Mouse (Mus musculus) MEL (cell line): Measurements from ENCODE around the gene Olfr641. TPM values are rescaled to one million over a fixed set of nuclear protein-coding genes. Genes with fewer than 3 reads are reported as not detected.

Experiments used
- DNase-seq: peaks from one replicate; pipeline ENCODE4 v3.0.0; 2011; ENCODE audit warnings: low read depth, low spot score
- H3K27ac ChIP-seq: 2 replicates; pipeline ENCODE4 v1.5.1; 2012; ENCODE audit warnings: low read depth, mild to moderate bottlenecking, control low read depth, low read length, moderate library complexity; ENCODE audit not compliant: control insufficient read depth
- H3K27me3 ChIP-seq, 2 experiments: fragments of 150-350 bp in 1 of 2; sonication (generic) in 1 of 2; 2 replicates each; pipeline ENCODE4 v1.6.1; 2012; ENCODE audit warnings: low read length in 2 of 2, mild to moderate bottlenecking in 2 of 2, improper control_type of control experiment in 1 of 2, moderate library complexity in 1 of 2; ENCODE audit not compliant: insufficient read depth in 2 of 2, control insufficient read depth in 1 of 2
- H3K36me3 ChIP-seq, 2 experiments: 2 replicates each; pipeline ENCODE4 v1.6.1; 2012 to 2014; ENCODE audit warnings: low read length in 2 of 2, improper control_type of control experiment in 1 of 2, inconsistent platforms in 1 of 2, mild to moderate bottlenecking in 1 of 2; ENCODE audit not compliant: insufficient read depth in 2 of 2, control insufficient read depth in 1 of 2
- H3K4me1 ChIP-seq, 2 experiments: fragments of 150-350 bp in 1 of 2; sonication (generic) in 1 of 2; 2 replicates each; pipeline ENCODE4 v1.6.1; 2012; ENCODE audit warnings: low read length in 2 of 2, improper control_type of control experiment in 1 of 2, mild to moderate bottlenecking in 1 of 2; ENCODE audit not compliant: insufficient read depth in 2 of 2, control insufficient read depth in 1 of 2
- H3K4me3 ChIP-seq, 2 experiments: fragments of 150-350 bp in 1 of 2; sonication (generic) in 1 of 2; 2 replicates each; pipeline ENCODE4 v1.5.1; 2012; ENCODE audit warnings: low read depth in 2 of 2, low read length in 2 of 2, mild to moderate bottlenecking in 2 of 2, moderate library complexity in 2 of 2, control low read depth in 1 of 2, improper control_type of control experiment in 1 of 2; ENCODE audit not compliant: control insufficient read depth in 1 of 2, insufficient read depth in 1 of 2
- H3K79me2 ChIP-seq: 2 replicates; pipeline ENCODE4 v1.6.1; 2012; ENCODE audit warnings: mild to moderate bottlenecking, low read length, moderate library complexity; ENCODE audit not compliant: control insufficient read depth, poor library complexity, insufficient read depth
- H3K9ac ChIP-seq: 2 replicates; pipeline ENCODE4 v1.6.1; 2012; ENCODE audit warnings: low read depth, mild to moderate bottlenecking, control low read depth, low read length, moderate library complexity; ENCODE audit not compliant: control insufficient read depth, poor library complexity, severe bottlenecking
- H3K9me3 ChIP-seq: fragments of 150-350 bp; sonication (generic); replicated peaks from 2 replicates; pipeline ENCODE4 v1.6.1; 2012; ENCODE audit warnings: mild to moderate bottlenecking, low read length, improper control_type of control experiment, moderate library complexity; ENCODE audit not compliant: insufficient read depth
- BHLHE40 ChIP-seq: IDR thresholded peaks from 2 replicates; pipeline ENCODE4 v1.6.1; 2012; ENCODE audit warnings: low read depth, mild to moderate bottlenecking, inconsistent platforms, low read length, improper control_type of control experiment, borderline replicate concordance
- CHD2 ChIP-seq: IDR thresholded peaks from 2 replicates; pipeline ENCODE4 v1.6.1; 2011; ENCODE audit warnings: low read length, improper control_type of control experiment
- EP300 ChIP-seq, 2 experiments: IDR thresholded peaks; 2 replicates each; pipeline ENCODE4 v1.6.1; 2011; ENCODE audit warnings: improper control_type of control experiment in 2 of 2, low read length in 2 of 2, low read depth in 1 of 2, mild to moderate bottlenecking in 1 of 2
- GABPA ChIP-seq: IDR thresholded peaks from 2 replicates; pipeline ENCODE4 v1.6.1; 2012; ENCODE audit warnings: low read depth, mild to moderate bottlenecking, inconsistent platforms, low read length, improper control_type of control experiment, moderate library complexity
- JUND ChIP-seq: IDR thresholded peaks from 2 replicates; pipeline ENCODE4 v1.6.1; 2011; ENCODE audit warnings: low read depth, mild to moderate bottlenecking, improper control_type of control experiment, low read length
- MAFK ChIP-seq: IDR thresholded peaks from 2 replicates; pipeline ENCODE4 v1.6.1; 2011; ENCODE audit warnings: low read depth, mild to moderate bottlenecking, low read length, improper control_type of control experiment, borderline replicate concordance
- MAX ChIP-seq: IDR thresholded peaks from 2 replicates; pipeline ENCODE4 v1.6.1; 2011; ENCODE audit warnings: low read length, improper control_type of control experiment
- MAZ ChIP-seq: IDR thresholded peaks from 2 replicates; pipeline ENCODE4 v1.6.1; 2012; ENCODE audit warnings: low read depth, mild to moderate bottlenecking, inconsistent platforms, low read length, improper control_type of control experiment
- MEF2A ChIP-seq: IDR thresholded peaks from 2 replicates; pipeline ENCODE4 v1.6.1; 2014; ENCODE audit warnings: low read depth, mild to moderate bottlenecking, inconsistent platforms, low read length, improper control_type of control experiment; ENCODE audit not compliant: poor library complexity, insufficient replicate concordance, severe bottlenecking; ENCODE audit errors: extremely low read depth
- MXI1 ChIP-seq: IDR thresholded peaks from 2 replicates; pipeline ENCODE4 v1.6.1; 2011; ENCODE audit warnings: mild to moderate bottlenecking, low read depth, low read length, improper control_type of control experiment
- NRF1 ChIP-seq: IDR thresholded peaks from 2 replicates; pipeline ENCODE4 v1.6.1; 2014; ENCODE audit warnings: low read depth, mild to moderate bottlenecking, inconsistent platforms, low read length, improper control_type of control experiment, moderate library complexity; ENCODE audit not compliant: poor library complexity, insufficient read depth, severe bottlenecking
- POLR2AphosphoS5 ChIP-seq: IDR thresholded peaks from 2 replicates; pipeline ENCODE4 v1.6.1; 2012; ENCODE audit warnings: low read depth, borderline replicate concordance, mild to moderate bottlenecking, inconsistent platforms, low read length, moderate library complexity, mixed read lengths
- RCOR1 ChIP-seq: IDR thresholded peaks from 2 replicates; pipeline ENCODE4 v1.6.1; 2012; ENCODE audit warnings: low read depth, mild to moderate bottlenecking, inconsistent platforms, low read length, improper control_type of control experiment
- SMC3 ChIP-seq: IDR thresholded peaks from 2 replicates; pipeline ENCODE4 v1.6.1; 2011; ENCODE audit warnings: low read depth, low read length, improper control_type of control experiment
- TAL1 ChIP-seq: IDR thresholded peaks from 2 replicates; pipeline ENCODE4 v1.6.1; 2012; ENCODE audit warnings: mild to moderate bottlenecking, inconsistent platforms, low read length, moderate library complexity, mixed read lengths
- USF1 ChIP-seq: IDR thresholded peaks from 2 replicates; pipeline ENCODE4 v1.6.1; 2014; ENCODE audit warnings: low read depth, mild to moderate bottlenecking, inconsistent platforms, low read length, improper control_type of control experiment, moderate library complexity
- USF2 ChIP-seq, 2 experiments: IDR thresholded peaks; 2 replicates each; pipeline ENCODE4 v1.6.1; 2011 to 2012; ENCODE audit warnings: improper control_type of control experiment in 2 of 2, low read length in 2 of 2, borderline replicate concordance in 1 of 2, inconsistent platforms in 1 of 2, low read depth in 1 of 2, mild to moderate bottlenecking in 1 of 2; ENCODE audit not compliant: insufficient read depth in 1 of 2
- ZC3H11A ChIP-seq: IDR thresholded peaks from 2 replicates; pipeline ENCODE4 v1.6.1; 2012; ENCODE audit warnings: low read depth, mild to moderate bottlenecking, inconsistent platforms, low read length, improper control_type of control experiment
- polyA plus RNA-seq, 2 experiments: library from polyadenylated mRNA; stranded (reverse) in 1 of 2; unstranded in 1 of 2; fragments of >175 nt in 1 of 2; fragments of >200 nt in 1 of 2; gene quantifications; 2 replicates each; pipeline versions ENCODE4 v1.2.1 to v1.2.4; 2012; ENCODE audit warnings: low replicate concordance in 2 of 2, low read depth in 1 of 2; ENCODE audit not compliant: insufficient read length in 2 of 2, insufficient read depth in 1 of 2, missing spikeins in 1 of 2
- total RNA-seq: library from RNA; depleted of rRNA; stranded (reverse); fragments of 300-350 nt; gene quantifications from 2 replicates; pipeline ENCODE4 v1.2.3, GENCODE M21; 2012

The Olfr641 gene
- total and polyA plus RNA-seq, 3 experiments: not detected

- TF ChIP-seq MEF2A (no peak), POLR2AphosphoS5 (no peak), GABPA (no peak), CHD2 (no peak), JUND (no peak)
- no peak overlapping the region for H3K4me3 ChIP-seq
- no peaks in the 10 kb centered on the region for H3K79me2 ChIP-seq
- H3K27me3 ChIP-seq: no peaks in the 10 kb centered on the region
- H3K4me1 ChIP-seq: no peaks in the 10 kb centered on the region
- H3K36me3 ChIP-seq: no peaks in the 10 kb centered on the region
- H3K9ac ChIP-seq: no peak overlapping the region
- DNase-seq: no peak
- H3K27ac ChIP-seq: no peak overlapping the region
- H3K9me3 ChIP-seq: no peaks in the 10 kb centered on the region
These were observed 13.6 kb upstream of the Olfr641 start for GRCm38 (mm10) chr7:104021651-104022050.

DNA sequence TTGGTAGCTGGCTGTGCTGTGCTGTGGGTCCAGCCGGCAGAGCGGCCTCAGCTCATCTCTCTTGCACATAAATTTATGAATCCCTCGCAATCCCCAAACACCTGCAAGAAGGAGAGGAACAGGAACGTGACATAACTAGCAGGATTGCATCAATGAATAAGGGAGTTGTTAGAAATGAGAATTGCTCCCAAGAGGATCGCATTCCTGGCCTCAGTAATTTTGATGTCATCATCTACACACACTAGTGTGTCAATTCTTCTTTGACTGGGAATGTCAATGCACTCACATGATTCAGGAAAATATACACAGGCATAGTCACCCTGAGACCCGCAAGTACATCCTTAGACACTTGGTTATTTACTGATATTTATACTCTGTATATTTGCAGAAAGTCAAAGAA is 9.8 kb upstream of the Olfr641 start, which contains the start of gene Olfr640:
TSS of gene Olfr640 (minus strand) at position 101 of the 400 bp plus-strand sequence.
- no peak within 1 kb of the TSS for H3K9ac ChIP-seq
- H3K36me3 ChIP-seq: no peaks in the 10 kb centered on the region
- no peaks in the 10 kb centered on the region for H3K9me3 ChIP-seq
- H3K79me2 ChIP-seq: no peaks in the 10 kb centered on the region
- no peaks in the 10 kb centered on the region for H3K27me3 ChIP-seq
- no peak for DNase-seq
- H3K4me3 ChIP-seq: no peak within 1 kb of the TSS
- H3K27ac ChIP-seq: no peak within 1 kb of the TSS
- TF ChIP-seq USF2 (IDR thresholded peaks at IDR 0.05; ENCODE audit: borderline replicate concordance in 1 of 2, insufficient read depth in 1 of 2, low read depth in 1 of 2, low read length in 2 of 2): no peak
- TF ChIP-seq MAFK: no peak
- no peak for TF ChIP-seq NRF1
- no peak for TF ChIP-seq TAL1
- TF ChIP-seq POLR2AphosphoS5: no peak
- no peak for TF ChIP-seq MAZ
- no peak for TF ChIP-seq MAX
- TF ChIP-seq ZC3H11A: no peak
- H3K4me1 ChIP-seq: no peaks in the 10 kb centered on the region

DNA sequence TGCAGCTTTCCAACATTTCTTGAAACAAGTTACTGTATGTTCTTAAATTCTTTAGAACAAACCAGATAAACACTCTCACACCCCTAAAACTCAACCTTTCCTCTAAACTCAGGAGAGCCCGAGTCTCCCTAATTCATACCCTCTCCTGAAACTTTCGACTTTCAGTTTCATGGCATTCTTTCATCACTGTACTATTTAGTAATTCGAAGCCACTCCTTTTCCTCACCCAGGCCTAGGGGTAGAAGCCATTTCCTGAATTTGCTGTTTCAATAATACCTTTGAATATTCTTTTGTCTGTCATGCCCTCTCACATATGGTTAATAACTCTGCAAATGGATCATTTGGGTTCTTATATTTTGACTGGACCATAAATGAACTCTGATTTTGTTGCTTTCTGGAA is 8.3 kb upstream of the Olfr641 start:
- TF ChIP-seq USF1: no peak
- no peak for TF ChIP-seq NRF1
- TF ChIP-seq MAZ: no peak
- no peak for TF ChIP-seq SMC3
- no peak for TF ChIP-seq EP300 (IDR thresholded peaks at IDR 0.05; ENCODE audit: low read depth in 1 of 2, low read length in 2 of 2)
- TF ChIP-seq BHLHE40: no peak
- no peak for TF ChIP-seq RCOR1
- no peak for TF ChIP-seq MXI1
- H3K4me3 ChIP-seq: no peak overlapping the region
- no peaks in the 10 kb centered on the region for H3K36me3 ChIP-seq
- H3K9ac ChIP-seq: no peak overlapping the region
- no peaks in the 10 kb centered on the region for H3K9me3 ChIP-seq
- H3K27ac ChIP-seq: no peak overlapping the region
- H3K27me3 ChIP-seq: no peaks in the 10 kb centered on the region
- no peaks in the 10 kb centered on the region for H3K4me1 ChIP-seq
- H3K79me2 ChIP-seq: no peaks in the 10 kb centered on the region
- no peak for DNase-seq
